Mouse (Mus musculus): Measurements from ENCODE around the gene Dexi.

Gene Dexi

DNA sequence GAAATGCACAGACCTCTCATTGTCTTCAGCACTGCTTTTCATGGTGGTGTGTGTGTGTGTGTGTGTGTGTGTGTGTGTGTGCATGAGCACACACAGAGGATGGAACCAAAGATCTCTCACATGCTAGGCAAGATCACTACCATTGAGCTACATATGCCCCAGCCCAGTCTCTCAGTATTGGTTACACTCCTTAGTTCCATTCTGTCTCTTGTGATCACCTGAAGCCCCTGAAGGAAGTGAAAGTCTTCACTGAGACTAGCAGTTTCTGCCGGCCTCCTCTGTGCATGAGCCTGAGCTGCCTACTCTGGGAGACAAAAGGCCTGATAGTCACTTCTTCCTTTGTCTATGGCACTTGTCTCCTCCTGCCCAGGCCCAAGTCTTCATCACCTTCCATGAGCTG, 43.7 kb downstream of the Dexi start:
- no peak for DNase-seq (ENCODE audit: low read depth, low spot score)

DNA sequence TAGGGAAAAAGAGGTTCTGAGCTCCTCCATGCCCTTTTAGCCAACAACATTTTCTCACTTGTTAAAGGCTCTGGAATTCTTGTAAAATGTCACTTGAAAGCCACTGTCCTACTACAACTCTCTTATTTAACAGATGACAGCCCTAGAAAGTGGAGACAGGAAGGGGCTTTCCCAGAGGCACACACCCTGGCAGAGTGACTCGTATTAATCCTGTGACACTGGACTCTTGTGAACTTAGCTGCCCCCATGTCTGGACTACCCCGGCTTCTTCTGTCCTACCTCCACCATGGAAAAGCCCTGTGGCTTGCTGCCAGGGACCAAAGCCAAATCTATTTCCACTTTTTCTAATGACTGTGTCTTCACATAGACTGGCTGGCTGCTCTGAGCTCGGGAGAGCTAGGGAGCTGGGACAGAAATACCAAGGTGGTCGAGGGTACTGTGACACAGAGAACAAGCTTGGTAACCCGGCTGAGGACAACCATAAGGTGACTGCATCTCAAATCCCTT, 44.7 kb downstream of the Dexi start:
- DNase-seq (ENCODE audit: low read depth, low spot score) = no peak

DNA sequence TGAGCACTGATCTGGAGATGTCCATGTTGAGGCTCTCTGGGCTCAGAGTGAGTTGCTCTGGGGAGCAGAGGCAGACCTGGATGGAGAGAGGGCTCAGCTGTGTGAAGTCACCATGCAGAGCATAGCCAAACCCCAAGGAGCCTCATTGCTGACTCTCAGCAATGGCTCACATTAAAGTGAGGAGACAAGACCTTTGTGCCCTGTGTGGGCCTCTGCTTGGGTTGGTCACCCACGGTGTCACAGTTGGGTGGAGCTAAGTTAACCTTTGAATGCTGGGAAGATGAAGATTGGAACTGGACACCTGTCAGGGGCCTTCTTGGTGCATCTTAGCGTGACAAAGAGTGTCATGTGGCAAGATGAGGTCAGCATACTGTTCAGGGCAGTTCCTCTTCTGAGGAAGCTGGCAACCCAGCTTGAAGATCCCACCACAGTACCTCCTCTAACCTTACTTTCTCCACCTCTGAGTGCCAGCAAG, 47.0 kb downstream of the Dexi start:
- DNase-seq (ENCODE audit: low read depth, low spot score) = no peak

GRCm38 (mm10) chr16:10492587-10492986, 50.3 kb downstream of the Dexi start:
- no peak for DNase-seq (ENCODE audit: low read depth, low spot score)

- no peak for DNase-seq (ENCODE audit: low read depth, low spot score)
Measured at GRCm38 (mm10) chr16:10491716-10492115, 51.1 kb downstream of the Dexi start.

GRCm38 (mm10) chr16:10490503-10491150, 52.2 kb downstream of the Dexi start:
- DNase-seq (ENCODE audit: low read depth, low spot score) = no peak

DNA sequence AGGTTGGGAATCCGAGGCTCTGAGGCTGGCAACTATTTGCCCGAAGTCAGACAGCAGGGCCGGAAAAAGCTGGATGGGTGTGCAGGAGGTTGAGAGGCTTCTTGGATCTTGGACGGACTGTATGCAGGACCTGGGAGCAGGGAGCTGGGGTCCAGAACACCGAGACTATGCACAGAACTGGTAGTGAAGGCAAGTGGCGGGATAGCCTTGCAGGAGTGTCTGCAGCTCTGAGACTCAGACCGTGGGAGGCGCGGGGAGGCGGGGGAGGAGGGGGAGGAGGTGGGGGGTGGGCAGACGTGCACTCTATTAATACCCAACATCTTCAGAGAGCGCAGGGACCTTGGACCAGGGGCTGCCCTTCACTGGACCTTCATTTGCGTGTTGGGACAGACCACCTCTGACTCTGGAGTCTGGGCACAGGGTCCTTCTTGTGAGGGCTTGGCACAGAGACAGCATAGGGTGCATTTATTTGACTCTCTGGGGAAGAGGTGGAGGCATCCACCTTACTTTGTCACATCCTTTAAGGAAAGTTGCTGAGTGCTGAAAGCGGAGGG, 52.9 kb downstream of the Dexi start:
- no peak for DNase-seq (ENCODE audit: low read depth, low spot score)

DNA sequence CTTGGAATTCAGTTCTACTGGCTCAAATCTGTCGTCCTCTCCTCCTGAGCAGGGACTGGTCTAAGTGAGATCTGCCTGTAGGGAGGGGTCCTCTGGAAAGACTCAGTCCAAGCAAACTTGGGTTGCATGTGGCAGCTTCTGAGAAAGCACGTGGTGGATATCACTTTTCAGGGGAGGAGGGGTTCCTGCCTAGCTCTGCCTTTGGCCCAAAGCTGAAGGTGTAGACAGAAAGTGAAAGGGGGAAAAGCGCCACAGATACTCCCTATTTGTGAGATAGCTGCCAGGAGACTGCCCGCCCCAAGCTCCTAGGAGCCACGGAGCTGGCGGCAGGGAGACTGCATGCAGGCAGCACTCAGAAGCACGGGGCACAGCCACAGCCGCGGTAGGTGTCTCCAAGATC, 53.4 kb downstream of the Dexi start:
- DNase-seq (ENCODE audit: low read depth, low spot score) = no peak

DNA sequence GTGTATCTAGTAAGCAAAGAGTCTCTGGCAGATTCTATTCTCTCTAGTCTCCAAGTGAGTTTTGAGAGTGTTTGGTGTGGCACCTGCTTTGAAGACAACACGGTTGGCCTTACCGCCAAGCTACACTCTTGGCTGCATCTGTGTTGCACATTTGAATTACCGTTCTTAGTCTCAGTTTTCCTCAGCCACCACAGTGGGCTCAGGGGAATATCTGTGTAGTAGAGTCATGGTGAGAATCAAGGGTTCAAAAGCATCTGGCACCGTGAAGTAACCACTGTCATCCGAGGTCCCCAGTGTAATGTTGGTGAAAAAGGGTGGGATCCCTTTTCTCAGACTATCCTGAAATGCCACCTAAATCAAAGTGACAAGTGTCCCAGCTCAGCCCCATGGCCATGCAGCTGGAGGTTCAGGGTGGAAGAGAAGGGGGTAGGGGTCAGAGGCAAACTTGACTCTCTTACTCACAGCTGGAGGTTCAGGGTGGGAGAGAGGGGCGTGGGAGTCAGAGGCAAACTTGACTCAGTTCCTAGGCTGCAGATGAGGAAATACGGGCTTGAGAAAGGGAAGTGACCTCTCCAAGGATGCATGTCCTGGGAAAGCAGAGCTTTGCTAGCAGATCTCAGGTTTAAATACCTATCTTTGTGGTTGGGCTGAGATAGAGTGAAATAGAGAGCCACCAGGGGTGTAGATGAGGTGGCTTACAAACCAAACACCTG, 53.9 kb downstream of the Dexi start:
- no peak for DNase-seq (ENCODE audit: low read depth, low spot score)

- DNase-seq (ENCODE audit: low read depth, low spot score) = no peak
Measured at GRCm38 (mm10) chr16:10487895-10488493, 54.9 kb downstream of the Dexi start.

DNA sequence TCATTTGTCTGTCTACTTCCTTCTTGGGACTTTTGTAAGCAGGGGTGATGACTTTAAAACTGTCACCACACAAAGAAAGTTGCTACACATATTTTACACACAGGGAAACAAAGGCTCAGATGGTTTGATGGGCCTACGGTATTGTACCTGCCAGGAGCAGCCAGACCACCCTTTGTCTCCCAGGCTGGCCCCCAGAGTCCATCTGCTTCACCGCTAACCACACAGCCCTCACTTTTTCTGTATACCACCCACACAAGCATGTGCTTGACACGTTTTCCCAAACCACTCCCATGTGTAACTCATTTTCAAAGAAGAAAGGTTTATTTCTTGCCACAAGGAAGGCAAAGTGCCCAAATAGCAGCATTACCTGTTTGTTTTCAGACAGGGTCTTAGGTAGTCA, 55.9 kb downstream of the Dexi start:
- DNase-seq (ENCODE audit: low read depth, low spot score) = no peak

GRCm38 (mm10) chr16:10482343-10482742, 60.5 kb downstream of the Dexi start:
- DNase-seq (ENCODE audit: low read depth, low spot score) = no peak

GRCm38 (mm10) chr16:10479857-10480256, 63.0 kb downstream of the Dexi start, which contains the start of gene Ciita:
Ciita (plus strand) TSS chr16:10480059.
- DNase-seq (ENCODE audit: low read depth, low spot score) = no peak

- no peak for DNase-seq (ENCODE audit: low read depth, low spot score)
Measured at GRCm38 (mm10) chr16:10475919-10476318, 66.9 kb downstream of the Dexi start.

DNA sequence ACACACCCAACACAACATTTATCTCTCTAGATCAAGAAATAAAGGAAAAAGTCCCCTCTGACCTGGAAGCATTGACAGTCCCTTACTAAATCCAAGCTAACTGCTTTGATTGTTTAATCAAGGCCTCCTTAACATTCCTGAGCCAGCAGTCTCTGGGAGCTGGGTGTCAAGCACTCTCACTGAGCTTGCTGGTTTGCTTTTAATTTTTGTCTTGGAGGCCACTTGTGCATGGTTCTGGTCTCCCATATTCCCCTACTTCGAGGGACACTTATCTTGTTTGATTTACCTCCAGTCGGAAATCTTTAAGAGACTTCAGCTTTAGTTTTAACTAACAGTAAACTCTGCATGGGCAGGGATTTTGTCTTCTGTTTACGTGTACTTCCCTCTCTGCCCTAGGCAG, 67.9 kb downstream of the Dexi start:
- DNase-seq (ENCODE audit: low read depth, low spot score) = no peak

DNA sequence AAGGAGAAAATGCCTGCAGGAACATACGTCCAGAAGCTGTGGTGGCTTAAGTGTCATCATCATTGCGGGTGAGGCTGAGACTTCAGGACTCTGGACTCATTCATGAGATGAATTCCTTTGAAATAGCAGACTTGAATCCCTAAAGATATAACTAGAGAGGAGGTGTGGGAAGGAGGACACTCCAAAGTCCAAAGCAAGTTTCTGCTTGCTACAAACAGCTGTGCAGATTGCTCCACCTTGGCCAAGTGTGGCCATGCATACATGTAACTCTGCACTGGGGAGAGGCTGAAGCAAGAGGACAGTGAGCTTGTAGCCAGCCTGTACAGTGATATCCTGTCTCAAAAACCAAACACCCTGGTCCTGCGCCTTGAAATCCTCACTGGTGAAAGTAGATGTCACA, 70.9 kb downstream of the Dexi start:
- no peak for DNase-seq (ENCODE audit: low read depth, low spot score)

- DNase-seq (ENCODE audit: low read depth, low spot score) = no peak
Measured at GRCm38 (mm10) chr16:10468201-10468600, 74.7 kb downstream of the Dexi start.

GRCm38 (mm10) chr16:10467391-10468107, 75.3 kb downstream of the Dexi start:
- DNase-seq (ENCODE audit: low read depth, low spot score) = no peak

DNA sequence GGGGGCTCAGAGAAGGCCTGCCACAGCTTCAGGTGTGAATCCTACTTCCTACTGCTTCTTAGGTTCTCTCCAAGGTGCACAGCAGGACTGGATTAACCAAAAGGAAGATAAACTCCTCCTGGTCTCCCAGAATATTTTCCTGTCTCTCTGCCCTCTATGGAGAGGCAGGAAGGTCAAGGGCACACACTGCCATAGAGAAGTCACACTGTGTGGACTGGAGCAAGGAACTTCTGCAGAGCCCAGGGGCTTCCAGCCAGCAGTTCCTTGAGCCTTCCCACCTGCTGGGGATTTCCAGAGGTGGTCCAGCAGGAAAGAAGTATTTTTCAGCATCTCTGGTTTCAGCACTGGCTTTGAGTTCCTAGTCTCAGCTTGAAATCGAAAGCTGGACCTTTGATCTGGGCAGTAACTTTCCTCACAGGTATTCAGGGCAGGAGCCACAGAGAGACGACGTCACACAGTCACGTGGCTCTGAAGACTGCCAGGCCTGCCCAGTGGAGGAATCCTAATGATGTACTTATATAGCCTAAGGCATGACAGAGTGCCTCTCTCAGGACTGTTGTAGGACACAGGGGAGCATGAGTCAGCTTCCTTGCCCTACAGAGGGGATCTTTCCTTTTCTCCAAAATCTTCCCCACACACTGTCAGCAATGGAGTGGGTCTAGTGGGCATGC, 77.7 kb downstream of the Dexi start:
- DNase-seq (ENCODE audit: low read depth, low spot score) = no peak

GRCm38 (mm10) chr16:10461178-10461577, 81.7 kb downstream of the Dexi start:
- DNase-seq (ENCODE audit: low read depth, low spot score) = no peak

DNA sequence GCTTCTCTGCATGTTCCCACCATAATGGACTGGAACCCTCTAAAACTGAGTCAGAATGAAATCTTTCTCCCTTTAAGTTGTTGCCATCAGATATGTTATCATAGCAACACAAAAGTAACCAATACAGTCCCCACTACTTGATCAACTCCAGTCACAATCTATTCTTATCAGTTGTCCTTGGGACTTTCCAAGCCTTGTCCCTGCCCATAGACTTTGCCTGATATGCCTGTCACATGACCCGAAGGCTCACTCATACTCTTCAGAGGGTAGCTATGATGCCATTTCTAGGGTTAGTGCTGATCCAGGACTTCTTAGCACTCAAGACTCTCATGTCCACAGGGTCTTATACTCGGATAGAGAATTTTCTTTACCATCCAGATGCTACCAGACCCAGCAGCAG, 82.7 kb downstream of the Dexi start:
- DNase-seq (ENCODE audit: low read depth, low spot score) = no peak
